Mouse (Mus musculus): ENCODE measurements at regions not wholly inside any gene's neighbourhood (a gene's known extent, or its start where the extent isn't known, plus 50 kb on each side); places are given as distances from the start of the nearest gene placed in this dataset.

- in situ Hi-C loops (cut with MboI; ENCODE audit: unreplicated experiment in 2 of 2) = no loop called here
Observed at GRCm38 (mm10) chr13:101931264-101931663, 163.2 kb upstream of the Pik3r1 start.

GRCm38 (mm10) chr13:101931882-101932281 lies 163.9 kb upstream of the Pik3r1 start:
- in situ Hi-C loops (cut with MboI; ENCODE audit: unreplicated experiment in 2 of 2) = no loop called here

- in situ Hi-C loops (cut with MboI; ENCODE audit: unreplicated experiment in 2 of 2) = no loop called here
Observed at GRCm38 (mm10) chr13:101935843-101936242, 167.8 kb upstream of the Pik3r1 start.

GRCm38 (mm10) chr13:101954521-101954920 lies 186.5 kb upstream of the Pik3r1 start:
- in situ Hi-C loops (cut with MboI; ENCODE audit: unreplicated experiment in 2 of 2) = no loop called here

GRCm38 (mm10) chr13:101955806-101956418 lies 187.9 kb upstream of the Pik3r1 start:
- in situ Hi-C loops (cut with MboI; ENCODE audit: unreplicated experiment in 2 of 2) = no loop called here

GRCm38 (mm10) chr13:101957782-101958181 lies 189.8 kb upstream of the Pik3r1 start:
- in situ Hi-C loops (cut with MboI; ENCODE audit: unreplicated experiment in 2 of 2) = no loop called here

GRCm38 (mm10) chr13:101965537-101965936 lies 197.5 kb upstream of the Pik3r1 start:
- in situ Hi-C loops (cut with MboI; ENCODE audit: unreplicated experiment in 2 of 2) = no loop called here

- in situ Hi-C loops (cut with MboI; ENCODE audit: unreplicated experiment in 2 of 2) = no loop called here
Observed at GRCm38 (mm10) chr13:101966799-101967397, 198.9 kb upstream of the Pik3r1 start.

GRCm38 (mm10) chr13:101967466-101967865 lies 199.4 kb upstream of the Pik3r1 start:
- in situ Hi-C loops (cut with MboI; ENCODE audit: unreplicated experiment in 2 of 2) = no loop called here

- in situ Hi-C loops (cut with MboI; ENCODE audit: unreplicated experiment in 2 of 2) = no loop called here
Observed at GRCm38 (mm10) chr13:101976766-101977165, 208.7 kb upstream of the Pik3r1 start.

GRCm38 (mm10) chr13:101980171-101980835 lies 212.3 kb upstream of the Pik3r1 start:
- in situ Hi-C loops (cut with MboI; ENCODE audit: unreplicated experiment in 2 of 2) = no loop called here

- in situ Hi-C loops (cut with MboI; ENCODE audit: unreplicated experiment in 2 of 2) = no loop called here
Observed at GRCm38 (mm10) chr13:101988637-101989413, 220.8 kb upstream of the Pik3r1 start.

- in situ Hi-C loops (cut with MboI; ENCODE audit: unreplicated experiment in 2 of 2) = no loop called here
Observed at GRCm38 (mm10) chr13:101991729-101992128, 223.7 kb upstream of the Pik3r1 start.

- in situ Hi-C loops (cut with MboI; ENCODE audit: unreplicated experiment in 2 of 2) = no loop called here
Observed at GRCm38 (mm10) chr13:101994779-101995178, 226.8 kb upstream of the Pik3r1 start.

GRCm38 (mm10) chr13:101995529-101995928 lies 227.5 kb upstream of the Pik3r1 start:
- in situ Hi-C loops (cut with MboI; ENCODE audit: unreplicated experiment in 2 of 2) = no loop called here

- in situ Hi-C loops (cut with MboI; ENCODE audit: unreplicated experiment in 2 of 2) = no loop called here
Observed at GRCm38 (mm10) chr13:101996144-101996543, 228.1 kb upstream of the Pik3r1 start.

GRCm38 (mm10) chr13:101997415-101997814 lies 229.4 kb upstream of the Pik3r1 start:
- in situ Hi-C loops (cut with MboI; ENCODE audit: unreplicated experiment in 2 of 2) = no loop called here

GRCm38 (mm10) chr13:102006565-102006964 lies 238.5 kb upstream of the Pik3r1 start:
- in situ Hi-C loops (cut with MboI; ENCODE audit: unreplicated experiment in 2 of 2) = no loop called here

GRCm38 (mm10) chr13:102011965-102012364 lies 243.9 kb upstream of the Pik3r1 start:
- in situ Hi-C loops (cut with MboI; ENCODE audit: unreplicated experiment in 2 of 2) = no loop called here

GRCm38 (mm10) chr13:102014514-102014913 lies 246.5 kb upstream of the Pik3r1 start:
- in situ Hi-C loops (cut with MboI; ENCODE audit: unreplicated experiment in 2 of 2) = no loop called here

GRCm38 (mm10) chr13:102014958-102015357 lies 246.9 kb upstream of the Pik3r1 start:
- in situ Hi-C loops (cut with MboI; ENCODE audit: unreplicated experiment in 2 of 2) = no loop called here
